Mouse (Mus musculus): ENCODE measurements around the gene Ralb.

Gene Ralb

DNA sequence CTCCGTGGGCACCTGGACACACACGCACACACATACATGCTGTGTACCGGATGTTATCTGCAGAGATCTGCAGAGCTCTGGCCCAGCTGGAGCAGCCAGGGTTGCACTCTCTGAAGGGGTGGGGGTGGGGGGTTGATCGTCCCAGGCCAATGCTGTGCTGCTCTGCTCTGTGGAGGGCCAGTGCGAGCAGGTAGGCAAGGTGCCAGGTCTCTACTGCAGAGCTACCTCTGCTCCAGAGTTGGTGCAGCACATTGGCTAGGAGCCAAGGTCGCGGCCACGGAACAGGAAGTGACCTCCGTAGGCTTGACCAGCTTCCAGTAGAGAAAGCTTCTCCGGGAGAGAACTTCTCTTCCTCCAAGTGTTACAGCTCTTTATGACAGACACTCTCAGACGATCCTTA lies 12.5 kb downstream of the Ralb start:
- DNase-seq = peak; percentile 37 to 46

DNA sequence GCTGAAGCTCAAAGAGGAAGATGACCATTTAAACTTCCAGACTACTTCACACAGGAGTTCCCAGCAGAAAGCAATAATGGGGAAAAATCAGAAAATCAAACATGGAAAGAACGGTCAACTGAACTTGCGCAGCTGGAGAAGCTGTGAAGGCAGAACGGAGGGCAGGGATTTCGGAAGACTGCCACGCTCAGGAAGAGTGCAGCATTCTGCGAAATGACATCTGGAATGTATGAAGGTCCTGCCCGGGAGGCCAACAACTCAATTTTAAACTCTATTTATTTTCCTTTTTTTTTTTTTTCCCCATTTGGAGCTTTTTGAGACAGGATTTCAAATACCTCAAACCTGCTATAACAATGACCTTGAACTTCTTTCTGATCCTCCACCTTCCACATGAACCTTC lies 13.8 kb downstream of the Ralb start:
- DNase-seq = no peak

DNA sequence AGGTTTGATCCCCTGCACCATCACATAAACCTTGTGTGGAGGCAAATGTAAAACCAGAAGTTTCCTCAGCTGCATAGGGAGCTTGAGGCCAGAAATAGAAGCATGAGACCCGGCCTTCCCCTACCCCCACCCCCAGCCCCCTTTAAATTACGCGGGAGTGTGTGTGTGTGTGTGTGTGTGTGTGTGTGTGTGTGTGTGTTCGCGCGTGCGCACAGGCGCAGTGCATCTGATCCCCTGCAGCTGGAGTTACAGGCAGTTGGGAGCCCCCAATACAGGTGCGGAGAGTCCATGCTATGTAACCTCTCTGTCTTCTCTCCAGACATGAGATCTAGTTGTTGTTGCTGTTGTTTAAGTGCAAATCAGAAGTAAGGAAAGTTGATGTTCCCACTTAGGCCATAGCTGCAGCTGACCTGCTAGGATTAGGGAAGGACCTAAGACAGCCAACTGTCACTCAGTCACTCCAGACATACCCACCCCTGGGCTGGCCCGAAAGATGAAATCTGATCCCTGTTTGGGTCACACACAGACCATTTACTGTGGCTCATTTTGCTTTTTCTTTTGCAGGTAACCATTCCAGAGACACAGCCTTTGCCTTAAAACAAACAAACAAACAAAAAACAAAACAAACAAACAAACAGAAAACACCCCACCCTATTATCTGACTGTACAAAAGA lies 16.5 kb downstream of the Ralb start:
- DNase-seq = peak; percentile 24 to 37

DNA sequence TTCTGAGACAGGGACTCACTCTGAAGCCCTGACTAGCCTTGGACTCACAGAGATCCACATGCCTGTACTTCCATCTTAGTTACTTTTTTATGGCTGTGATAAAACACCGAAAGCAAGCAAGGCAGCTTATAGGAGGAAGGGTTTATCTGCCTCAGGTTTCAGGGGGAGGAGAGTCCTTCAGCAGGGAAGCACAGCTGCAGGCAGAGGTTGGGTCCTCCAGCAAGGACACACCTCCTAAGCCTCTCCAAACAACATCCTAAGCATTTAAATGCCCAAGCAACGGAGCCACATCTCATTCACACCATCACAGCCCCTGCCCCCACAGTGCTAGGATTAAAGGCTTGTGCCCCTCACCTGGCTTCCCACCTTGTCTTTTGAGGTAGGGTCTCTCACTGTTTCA lies 18.8 kb downstream of the Ralb start:
- no peak for DNase-seq

DNA sequence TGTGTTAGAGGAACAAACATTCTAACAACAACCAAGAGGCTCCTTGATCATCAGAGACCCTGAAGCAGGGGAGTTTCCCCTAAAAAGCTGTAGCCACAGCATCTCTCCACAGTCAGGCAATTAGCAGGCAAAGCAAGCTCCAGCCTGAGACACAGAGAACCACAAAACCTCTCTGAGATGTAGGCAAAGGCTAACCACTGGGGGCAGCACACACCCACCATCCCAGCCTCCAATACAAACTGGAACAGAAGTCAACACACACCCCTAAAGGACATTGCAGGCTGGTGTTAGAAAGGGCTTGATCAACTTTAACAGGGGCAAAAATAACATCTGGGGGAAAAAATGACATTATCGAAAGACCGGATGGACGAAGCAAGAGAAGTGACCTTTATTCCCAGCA lies 20.1 kb downstream of the Ralb start:
- DNase-seq = no peak

DNA sequence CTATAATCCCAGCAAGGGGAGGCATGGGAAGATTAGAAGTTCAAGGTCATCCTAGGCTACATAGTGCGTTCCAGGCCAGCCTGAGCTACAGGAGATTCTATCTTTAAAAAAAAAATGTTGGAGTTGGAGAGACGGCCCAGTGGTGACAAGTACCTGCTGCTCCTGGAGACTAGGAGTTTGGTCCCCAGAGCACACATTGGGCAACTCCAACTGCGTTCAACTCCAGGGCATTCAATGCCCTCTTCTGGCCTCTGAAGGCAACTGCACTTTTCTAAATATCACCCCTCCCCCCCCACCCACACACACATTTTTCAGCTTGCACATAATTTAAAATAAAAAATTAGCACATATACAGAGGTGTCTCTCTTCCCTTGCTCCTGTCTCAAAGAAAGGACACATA lies 21.7 kb downstream of the Ralb start:
- DNase-seq = no peak

DNA sequence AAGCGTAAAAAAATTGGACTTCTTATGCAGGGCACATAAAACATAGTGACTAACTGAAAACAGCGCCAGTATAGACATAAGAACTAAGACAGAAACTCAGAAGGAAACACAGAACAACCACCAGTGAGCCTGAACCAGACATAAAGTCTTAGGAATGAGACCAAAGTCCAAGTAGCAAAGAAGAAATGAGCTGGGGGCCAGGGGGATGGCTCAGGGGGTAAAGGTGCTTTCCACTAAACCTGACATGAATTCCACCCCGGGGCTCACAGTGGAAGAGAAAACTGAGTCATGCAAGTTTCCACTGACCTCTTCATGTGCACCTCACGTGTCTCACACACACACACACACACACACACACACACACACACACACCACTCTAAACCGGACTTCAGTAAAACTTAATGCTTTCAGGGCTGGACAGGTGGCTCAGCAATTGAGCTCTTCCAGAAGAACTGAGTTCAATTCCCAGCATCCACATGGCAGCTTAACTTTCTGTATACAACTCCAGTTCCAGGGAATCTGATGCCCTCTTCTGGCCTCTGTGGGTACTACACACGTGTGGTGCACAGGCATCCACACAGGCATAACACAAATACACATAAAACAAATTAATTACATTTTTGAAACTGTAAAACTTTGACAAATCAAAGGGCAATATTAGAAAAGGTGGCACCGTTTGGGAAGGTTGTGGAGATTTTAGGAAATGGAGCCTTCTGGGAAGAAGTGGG lies 23.2 kb downstream of the Ralb start:
- no peak for DNase-seq

DNA sequence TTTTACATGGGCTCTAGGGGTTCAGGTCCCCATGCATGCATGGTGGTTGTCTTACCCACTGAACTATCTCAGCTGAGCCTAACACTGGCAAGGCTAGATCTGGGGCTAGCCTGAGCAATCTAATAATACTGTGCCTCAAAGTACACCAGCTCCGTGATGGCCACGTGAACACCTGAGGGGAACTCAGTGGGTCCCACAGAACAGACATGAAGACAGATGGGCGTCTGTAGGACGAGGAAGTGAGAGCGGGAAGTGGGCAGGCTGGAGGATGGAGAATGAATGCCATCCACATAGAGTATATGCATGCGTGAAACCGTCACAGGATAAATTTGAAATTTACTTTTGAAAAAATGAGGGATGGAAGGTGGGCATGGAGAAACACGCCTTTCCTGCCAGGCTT lies 23.9 kb downstream of the Ralb start:
- no peak for DNase-seq

DNA sequence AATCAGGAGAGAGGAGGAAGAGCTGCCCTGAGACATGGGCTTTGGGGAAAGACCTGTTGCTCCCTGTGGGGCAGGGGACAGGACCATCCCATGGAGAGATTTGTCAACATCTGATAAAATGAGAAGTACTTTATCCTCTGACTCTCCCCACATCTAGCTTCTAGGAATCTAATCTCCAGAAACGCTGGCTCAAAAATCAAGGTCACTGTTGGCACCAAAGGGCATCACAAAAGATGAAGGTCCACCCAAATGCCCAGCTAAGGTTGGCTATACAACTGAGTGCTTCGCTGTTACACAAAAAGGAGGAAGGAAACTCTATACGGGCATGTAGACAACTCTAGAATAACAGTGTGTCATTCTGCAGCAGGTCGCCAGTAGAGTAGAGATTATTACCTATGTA lies 25.0 kb downstream of the Ralb start:
- no peak for DNase-seq

DNA sequence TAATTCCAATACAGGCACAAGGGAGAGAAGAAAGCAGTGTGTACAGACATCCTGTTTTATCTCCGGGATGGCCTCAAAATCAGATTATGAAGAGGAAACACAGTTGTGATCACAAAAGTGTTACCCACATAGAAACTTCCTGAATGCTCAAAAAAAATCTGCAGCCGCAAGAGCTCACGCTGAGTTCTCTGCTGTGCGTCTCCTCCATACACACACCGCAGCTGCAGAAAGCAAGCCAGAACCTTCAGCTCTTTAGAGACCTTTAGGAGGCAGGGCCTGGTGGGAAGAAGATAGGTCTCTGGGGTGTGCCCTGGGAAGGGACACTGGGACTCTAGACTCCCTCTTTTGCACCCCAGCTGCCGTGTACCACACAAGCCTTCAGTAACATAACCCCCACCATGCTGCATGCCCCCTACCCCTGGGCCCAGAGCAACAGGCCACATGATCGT lies 27.7 kb downstream of the Ralb start:
- peak; percentile 21 to 38 for DNase-seq

DNA sequence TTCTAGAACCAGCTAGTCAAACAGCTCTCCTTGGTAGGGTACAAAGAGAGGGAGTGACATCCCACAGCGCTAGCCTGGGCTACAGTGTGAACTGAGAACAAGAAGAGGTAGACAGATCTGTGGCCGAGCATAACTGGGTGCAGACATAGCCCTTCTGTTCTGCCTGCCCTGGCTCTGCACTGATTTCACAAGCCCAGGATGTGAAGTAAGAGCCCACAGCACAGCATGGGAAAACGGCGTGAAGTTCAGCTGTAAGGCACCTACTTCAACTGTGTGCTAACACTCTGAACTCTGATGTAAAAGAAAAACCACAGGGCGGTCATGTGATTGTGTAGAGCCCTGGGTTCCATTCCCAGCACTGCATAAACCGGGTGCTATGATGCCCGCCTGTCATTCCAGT lies 29.9 kb downstream of the Ralb start:
- no peak for DNase-seq

DNA sequence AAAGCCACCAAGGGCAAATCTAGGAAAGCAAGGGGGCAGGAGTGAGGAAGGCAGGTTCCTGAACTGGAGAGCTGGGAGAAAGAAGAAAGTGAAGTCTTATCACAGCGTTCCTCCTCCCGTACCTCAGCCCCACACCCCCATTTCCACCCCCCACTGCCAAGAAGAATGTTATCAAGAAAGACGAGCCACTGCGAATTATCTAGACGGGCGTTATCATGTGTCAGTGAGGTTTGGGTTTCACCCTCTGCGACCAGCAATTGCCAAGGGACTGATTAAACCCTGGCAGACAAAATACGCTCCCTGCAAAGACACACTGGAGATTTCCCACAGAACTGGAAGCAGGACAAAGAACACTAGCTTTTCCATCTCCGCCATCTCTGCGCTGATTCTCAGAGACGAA lies 31.9 kb downstream of the Ralb start:
- DNase-seq = no peak

DNA sequence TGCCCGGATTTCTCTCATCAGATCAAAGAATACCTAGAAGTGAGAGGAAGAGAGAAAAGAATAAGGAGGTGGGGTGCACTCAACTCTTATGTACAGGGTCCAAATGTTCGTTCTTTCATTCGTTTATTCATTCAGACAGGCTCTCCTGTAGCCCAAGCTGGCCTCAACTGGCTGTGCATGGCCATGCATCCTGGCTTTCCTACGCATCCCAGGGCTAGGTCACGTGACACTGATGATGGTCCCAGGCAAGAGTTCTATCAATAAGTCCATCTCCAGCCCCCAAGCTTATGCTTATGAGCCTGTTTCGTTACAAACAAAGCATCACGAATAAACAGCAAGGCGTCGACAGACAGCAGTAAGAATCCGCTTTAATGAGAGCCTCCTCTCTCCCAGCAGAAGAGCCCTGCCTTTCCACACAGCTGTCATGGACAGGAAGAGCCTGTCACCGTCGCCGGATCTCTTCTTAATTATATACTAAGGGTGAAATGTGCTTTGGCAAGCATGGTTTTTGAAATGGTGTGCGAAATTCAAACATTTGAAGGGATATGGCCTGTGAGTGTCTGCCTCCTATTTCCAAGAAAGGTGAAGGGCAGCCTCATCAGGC lies 32.7 kb downstream of the Ralb start:
- DNase-seq = no peak

DNA sequence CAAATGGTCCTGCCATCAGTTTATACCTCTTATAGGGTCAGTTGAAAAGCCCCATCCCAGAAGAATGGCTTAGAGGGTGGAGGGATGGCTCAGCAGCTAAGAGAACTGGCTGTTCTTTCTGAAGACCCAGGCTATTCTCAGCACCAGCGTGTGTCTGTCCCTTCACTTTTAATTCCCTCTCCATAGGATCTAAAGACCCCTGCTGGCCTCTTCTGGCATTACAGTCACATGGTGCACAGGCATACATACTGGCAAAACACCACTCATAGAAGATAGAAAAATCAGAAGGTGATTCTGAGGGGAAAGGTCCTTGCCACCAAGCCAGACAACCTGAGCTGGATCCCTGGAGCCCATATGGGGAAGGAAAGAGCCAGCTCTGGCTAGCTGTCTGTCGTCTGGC lies 41.2 kb downstream of the Ralb start:
- DNase-seq = peak in 1 of 2 experiments; percentile 28

DNA sequence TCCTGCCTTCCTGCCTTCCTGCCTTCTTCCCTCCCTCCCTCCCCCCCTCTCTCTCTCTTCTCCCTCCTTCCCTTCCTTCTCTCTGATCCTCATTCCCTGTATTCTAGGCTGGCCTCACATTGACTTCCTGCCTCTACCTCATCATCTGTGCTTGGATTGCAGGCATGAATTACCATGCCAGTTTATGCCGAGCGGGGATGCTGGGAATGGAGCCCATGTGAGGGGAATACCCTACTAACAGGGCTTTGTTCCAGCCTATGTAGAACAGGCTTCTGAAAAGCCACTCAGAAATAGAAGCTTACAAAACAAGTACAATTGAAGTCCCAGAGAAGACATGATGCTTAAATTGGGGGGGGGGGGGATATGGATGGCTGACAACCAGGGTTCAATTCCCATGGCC lies 44.5 kb downstream of the Ralb start:
- DNase-seq = no peak

DNA sequence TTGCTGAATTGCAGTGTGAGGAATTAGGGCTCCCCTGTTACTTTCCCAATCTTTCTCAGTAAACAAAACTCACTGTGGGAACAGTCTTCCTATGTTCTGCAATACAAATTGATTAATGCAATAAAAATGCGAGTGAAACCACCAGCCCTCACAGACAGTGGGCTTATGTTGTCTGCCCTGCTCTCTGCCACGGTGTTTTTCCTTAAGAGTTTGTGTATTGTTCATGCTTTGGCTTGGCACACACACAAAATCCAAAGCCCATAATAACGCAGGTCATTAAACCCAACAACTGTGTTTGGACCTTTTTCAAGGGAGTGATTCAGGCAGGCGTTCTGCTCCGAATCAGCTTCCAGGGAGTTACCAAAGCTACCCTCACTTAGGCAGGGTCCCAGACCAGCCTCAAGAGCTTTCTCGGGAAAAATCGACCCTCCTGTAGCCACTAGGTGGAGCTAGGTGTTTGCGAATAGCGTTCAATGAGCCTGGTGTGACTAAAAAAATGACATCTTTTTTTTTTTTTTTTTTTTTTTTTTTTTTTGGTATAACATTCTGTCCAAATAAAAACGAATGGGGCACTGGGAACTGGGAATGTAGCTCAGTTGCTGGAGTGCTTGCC lies 46.5 kb downstream of the Ralb start:
- peak; percentile 18 to 32 for DNase-seq

DNA sequence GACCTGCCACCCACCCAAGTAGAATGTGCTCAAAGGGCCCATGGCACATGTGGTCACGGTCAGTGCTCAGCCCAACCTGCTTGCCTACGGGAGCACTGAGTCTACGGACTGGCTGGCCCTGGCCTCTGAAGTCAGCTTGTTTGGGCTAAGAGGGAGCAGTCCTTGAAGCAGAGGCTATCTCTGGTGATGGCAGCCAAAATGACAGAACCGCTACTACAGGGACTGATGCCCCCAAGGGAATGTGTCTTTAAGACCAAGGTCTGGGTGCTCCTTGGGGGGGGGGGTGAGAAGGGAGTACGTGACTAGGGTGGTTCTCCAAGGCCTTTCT lies 47.1 kb downstream of the Ralb start:
- DNase-seq = no peak

DNA sequence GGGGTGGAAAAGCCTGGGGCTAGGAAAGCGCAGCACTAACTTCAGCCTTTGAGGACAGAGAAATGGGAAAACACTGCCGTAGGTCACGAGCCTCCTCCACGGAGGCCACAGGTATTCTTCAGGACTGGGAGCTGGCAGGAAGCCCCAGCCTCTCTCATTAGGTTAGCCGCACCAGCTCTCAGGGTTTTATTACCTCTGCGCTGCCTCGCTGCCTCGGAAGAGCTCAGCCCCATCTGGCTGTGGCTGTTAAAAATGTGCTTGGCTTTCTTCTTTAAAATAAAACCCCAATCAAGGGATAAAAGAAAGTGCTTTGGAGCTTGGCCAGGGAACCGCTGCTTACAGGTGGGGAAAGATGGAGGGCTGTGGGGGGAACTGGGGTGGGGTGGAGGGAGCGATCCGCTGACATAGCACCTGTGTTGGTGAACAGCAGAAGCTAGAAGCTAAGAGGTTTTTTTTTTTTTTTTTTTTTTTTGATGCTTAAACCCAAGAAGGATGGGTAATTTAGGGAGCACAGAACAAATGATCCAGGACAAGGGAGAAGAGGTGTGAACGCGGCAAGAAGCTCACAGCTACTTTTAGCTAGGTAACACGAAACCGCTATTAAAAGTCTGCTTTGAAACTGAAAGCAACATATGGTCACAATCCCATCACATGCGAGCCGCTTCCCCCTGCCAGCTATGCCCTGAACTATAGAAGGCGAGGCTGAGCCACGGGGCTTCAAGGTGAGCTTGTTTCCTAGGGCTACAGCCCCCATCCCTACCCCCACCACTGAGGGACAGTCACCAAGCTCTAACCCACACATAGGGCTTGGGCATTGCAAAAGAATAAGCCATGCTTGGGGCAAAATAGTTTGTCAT lies 47.7 kb downstream of the Ralb start:
- DNase-seq = no peak

DNA sequence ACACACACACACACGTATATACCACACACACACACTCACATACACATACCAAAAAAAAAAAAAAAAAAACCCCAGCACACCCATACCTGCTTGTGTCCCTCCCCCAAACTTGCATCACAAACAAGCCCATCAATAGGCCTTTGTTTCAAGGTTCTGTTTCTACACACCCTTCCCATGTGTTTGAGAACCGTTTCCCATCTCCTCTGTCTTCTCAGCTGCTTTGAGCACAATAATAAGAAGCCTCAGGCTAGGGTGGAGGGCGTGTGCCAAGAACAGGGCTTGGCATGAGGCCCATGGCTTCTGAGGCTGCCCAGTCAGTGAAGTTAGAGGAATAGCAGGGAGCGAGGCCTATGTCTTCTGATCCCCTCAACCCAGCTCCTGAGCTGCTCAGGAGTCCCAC lies 50.9 kb downstream of the Ralb start:
- no peak for DNase-seq

DNA sequence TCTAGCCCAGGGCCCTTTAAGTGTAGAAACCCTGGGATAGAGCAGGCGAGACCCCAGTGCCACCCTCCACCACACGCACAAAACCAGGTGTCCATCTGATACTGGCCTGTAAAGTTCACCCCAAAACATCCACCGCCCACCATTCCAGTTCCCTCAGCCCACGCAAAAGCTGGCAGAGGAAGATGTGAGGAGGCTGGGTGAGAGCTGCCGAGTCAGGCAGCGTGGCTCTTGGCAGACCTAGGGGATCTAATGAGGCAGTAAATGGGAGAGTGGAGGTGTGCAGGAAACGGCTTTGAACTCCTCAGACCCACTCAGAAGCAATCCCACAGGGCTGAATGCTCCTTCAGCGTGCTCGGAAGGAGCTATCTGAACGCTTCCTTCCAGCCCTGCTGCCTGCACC lies 53.2 kb downstream of the Ralb start:
- no peak for DNase-seq

DNA sequence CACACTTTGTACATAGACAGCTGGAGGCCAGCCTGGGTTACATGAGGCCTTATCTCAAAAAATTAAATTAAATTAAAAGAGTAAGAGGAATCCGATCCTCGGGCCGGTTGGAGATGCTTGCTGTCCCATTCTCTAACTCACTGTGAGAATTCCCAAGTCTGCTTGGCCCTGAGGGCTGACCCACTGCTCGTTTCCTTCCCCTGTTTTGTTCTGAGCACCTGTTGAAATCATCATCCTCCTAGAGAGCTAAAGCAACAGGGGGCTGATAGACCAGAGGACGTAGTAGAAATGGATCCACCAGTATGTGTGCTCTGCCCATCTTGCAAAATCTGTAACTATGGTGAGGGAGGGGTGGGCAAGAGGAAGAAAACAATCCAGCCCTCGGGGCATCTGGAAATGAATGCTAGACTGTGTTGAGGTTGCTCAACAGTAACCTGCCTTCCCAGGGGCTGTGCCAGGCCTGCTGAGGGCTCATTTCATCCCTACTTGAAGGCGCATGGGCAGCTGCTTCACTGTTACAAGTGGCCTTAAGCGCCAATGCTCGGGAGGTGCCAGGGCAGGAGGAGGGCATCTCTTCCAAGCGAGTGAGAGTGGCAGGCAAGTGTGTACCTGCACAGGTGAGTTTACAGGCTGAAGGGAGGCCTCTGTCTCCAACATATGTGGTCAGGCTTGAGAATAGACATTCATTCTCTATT lies 53.8 kb downstream of the Ralb start:
- DNase-seq = no peak

DNA sequence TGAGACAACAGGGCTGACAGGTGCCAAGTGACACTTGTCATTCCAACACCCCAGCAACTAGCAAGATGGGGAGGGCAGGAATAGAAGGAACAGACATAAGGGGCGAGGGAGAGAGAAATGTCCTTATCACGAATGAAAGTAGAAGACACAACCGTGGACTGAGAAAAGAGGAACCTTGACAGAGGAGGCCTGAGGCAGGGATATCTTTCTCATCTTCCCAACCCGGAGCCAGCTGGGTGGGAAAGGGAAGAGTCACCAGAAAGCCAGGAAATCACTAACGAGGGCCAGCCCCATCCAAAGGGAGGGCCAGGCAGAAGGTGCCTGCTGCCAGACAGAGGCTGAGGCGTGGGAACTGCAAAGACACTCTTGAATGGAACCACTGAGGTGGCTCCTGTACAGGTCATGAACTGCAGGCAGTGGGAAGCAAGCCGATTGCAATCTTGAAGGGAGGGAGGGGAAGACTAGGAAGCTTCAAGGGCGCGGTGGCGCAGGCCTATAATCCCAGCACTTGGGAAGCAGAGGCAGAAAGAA lies 57.8 kb downstream of the Ralb start:
- DNase-seq = no peak

Data from thymus, adult 18-20 months (tissue).